22 mouse cellular contexts compared by ENCODE assay signal in genomic region chr17:47444113-47444512, GRCm38 (mm10). TPM values are rescaled to one million over a fixed set of nuclear protein-coding genes. Genes with fewer than 3 reads are reported as not detected.
DNase-seq lines count a peak whose midpoint lies in the region; ATAC-seq and TF ChIP-seq lines count a peak whose summit lies in the region.
"Had no signal": no experiment of that assay in that cellular context is flagged by ENCODE, and none has a peak within 500 bp of the region (broad histone marks: within the 10 kb centered on the region; RNA-seq: fewer than 3 reads in every experiment).

No protein-coding gene starts in this region.

- no peaks in the 10 kb centered on the region for H3K9me3 ChIP-seq in heart, embryonic 10.5 days
- no peaks in the 10 kb centered on the region for H3K9me3 ChIP-seq in heart, postnatal 0 days (replicated peaks; ENCODE audit: control insufficient read depth, low read length)
- H3K9me3 ChIP-seq: embryonic facial prominence, embryonic 13.5 days; forebrain, embryonic 15.5 days; liver, embryonic 13.5 days; stomach, embryonic 15.5 days had no signal

- DNase-seq in heart, embryonic 10.5 days (ENCODE audit: low spot score), result no peak
- DNase-seq in heart, postnatal 25 days (ENCODE audit: low spot score), result no peak
- no peak for DNase-seq in heart, postnatal 0 days (ENCODE audit: low spot score)
- no peak for DNase-seq in heart, postnatal 14 days
- DNase-seq in lung, adult 18-20 months, result peak; percentile 43 to 69
- no peak for DNase-seq in lung, postnatal 10 days
- DNase-seq in lung, postnatal 36 days, result peak; percentile 69
- DNase-seq in frontal cortex, postnatal 10 days (ENCODE audit: low spot score in 2 of 2), result no peak
- DNase-seq: adrenal gland, postnatal 25 days; cerebellum, adult 11-12 months; cerebellum, postnatal 14 days; gastrocnemius, postnatal 36 days; kidney, postnatal 25 days; liver, embryonic 13.5 days; retina, postnatal 1 day had no signal

- peak overlapping the region; percentile 76 for H3K27ac ChIP-seq in heart, embryonic 10.5 days
- peak overlapping the region; percentile 64 for H3K27ac ChIP-seq in heart, postnatal 0 days (ENCODE audit: low read depth)
- H3K27ac ChIP-seq: embryonic facial prominence, embryonic 13.5 days; forebrain, embryonic 15.5 days; hindbrain, embryonic 14.5 days; liver, embryonic 13.5 days; stomach, embryonic 15.5 days had no signal

- TF ChIP-seq CTCF in heart, postnatal 0 days (IDR thresholded peaks at IDR 0.05; ENCODE audit: low read depth), result no peak

- peaks cover 91% of the 10 kb centered on the region for H3K4me1 ChIP-seq in heart, embryonic 10.5 days
- peaks cover 51% of the 10 kb centered on the region for H3K4me1 ChIP-seq in heart, postnatal 0 days (ENCODE audit: control insufficient read depth, insufficient read depth)

- no peaks in the 10 kb centered on the region for H3K36me3 ChIP-seq in heart, embryonic 10.5 days
- H3K36me3 ChIP-seq in heart, postnatal 0 days (replicated peaks; ENCODE audit: control insufficient read depth, insufficient read depth, low read length), result no peaks in the 10 kb centered on the region
- H3K36me3 ChIP-seq: embryonic facial prominence, embryonic 13.5 days; forebrain, embryonic 15.5 days; liver, embryonic 13.5 days; stomach, embryonic 15.5 days had no signal

- H3K4me2 ChIP-seq in heart, postnatal 0 days (ENCODE audit: low read depth, low read length), result no peak overlapping the region
- H3K4me2 ChIP-seq: embryonic facial prominence, embryonic 13.5 days; forebrain, embryonic 15.5 days; hindbrain, embryonic 14.5 days; liver, embryonic 13.5 days; stomach, embryonic 15.5 days had no signal

- whole genome bisulfite sequencing in heart, embryonic 10.5 days, result 49% methylated on average over 6 of the region's 6 CpGs
- WGBS in heart, postnatal 0 days, result 49% methylated on average over 6 of the region's 6 CpGs

- intact Hi-C loops in heart, postnatal 25 days (cut with DNase I), result no loop called here
- intact Hi-C loops in heart, postnatal 14 days (cut with DNase I), result no loop called here

- 0 out of 2 replicates have a peak, but pooled peaks cover 3% of the 10 kb centered on the region for H3K27me3 ChIP-seq in heart, embryonic 10.5 days (ENCODE audit: insufficient read depth, poor library complexity, severe bottlenecking)
- no peaks in the 10 kb centered on the region for H3K27me3 ChIP-seq in heart, postnatal 0 days (ENCODE audit: control insufficient read depth, insufficient read depth, low read length)
- H3K27me3 ChIP-seq: liver, embryonic 13.5 days; stomach, embryonic 15.5 days had no signal

- TF ChIP-seq EP300 in heart, postnatal 0 days (IDR thresholded peaks at IDR 0.05; ENCODE audit: low read depth), result no peak

- peak overlapping the region; percentile 38 for H3K9ac ChIP-seq in heart, postnatal 0 days (replicated peaks; ENCODE audit: low read depth, low read length)
- H3K9ac ChIP-seq: embryonic facial prominence, embryonic 13.5 days; forebrain, embryonic 15.5 days; hindbrain, embryonic 14.5 days; liver, embryonic 13.5 days; stomach, embryonic 15.5 days had no signal

- no peak overlapping the region for H3K4me3 ChIP-seq in heart, embryonic 10.5 days
- no peak overlapping the region for H3K4me3 ChIP-seq in heart, postnatal 0 days (ENCODE audit: low read depth, low read length)
- H3K4me3 ChIP-seq: embryonic facial prominence, embryonic 13.5 days; forebrain, embryonic 15.5 days; liver, embryonic 13.5 days; stomach, embryonic 15.5 days had no signal

- ATAC-seq in heart, postnatal 0 days (ENCODE audit: insufficient read depth, low read depth), result no peak
- ATAC-seq: forebrain, embryonic 15.5 days had no signal

RNA-seq across cellular contexts. Expression of gene 1700001C19Rik, which starts 6.9 kb away (rescaled TPM):
- 0.63 and 1.3 TPM in 2 replicates for polyA plus RNA-seq in heart, embryonic 10.5 days (2016; fragmentation: Nextera tagmentation; extraction: Ambion mirVana)
- not detected for total RNA-seq in heart, postnatal 25 days (2021)
- 3.4 TPM in 1 of 2 replicates, not detected in the other for total RNA-seq in heart, postnatal 0 days (2014; rRNA removed; ENCODE audit: low replicate concordance)
- polyA plus RNA-seq in heart, postnatal 0 days (2015; fragmentation: Nextera tagmentation; extraction: Ambion mirVana), result 1.1 and 1.4 TPM in 2 replicates
- total RNA-seq in heart, postnatal 14 days (2021), result not detected
- total RNA-seq: adrenal gland, postnatal 25 days; gastrocnemius, postnatal 36 days; left cerebral cortex, postnatal 36 days; MEL had no signal

RNA-seq across cellular contexts. Expression of gene AI661453, which starts 7.7 kb away (rescaled TPM):
- 0.99 and 1.1 TPM in 2 replicates for polyA plus RNA-seq in heart, embryonic 10.5 days (2016; fragmentation: Nextera tagmentation; extraction: Ambion mirVana)
- 1 to 10 TPM in 1 of 2 experiments, under 1 TPM in 1; 0.96 to 2.0 TPM for total RNA-seq in heart, postnatal 25 days (2021)
- 1.3 and 1.8 TPM in 2 replicates for total RNA-seq in heart, postnatal 0 days (2014; rRNA removed; ENCODE audit: low replicate concordance)
- polyA plus RNA-seq in heart, postnatal 0 days (2015; fragmentation: Nextera tagmentation; extraction: Ambion mirVana), result 0.92 and 1.0 TPM in 2 replicates
- total RNA-seq in heart, postnatal 14 days (2021), result 1 to 10 TPM; 1.8 to 2.1 TPM
- total RNA-seq: MEL had no signal

RNA-seq across cellular contexts. Expression of gene Guca1a, which starts 43.7 kb away (rescaled TPM):
- 2.3 and 3.6 TPM in 2 replicates for polyA plus RNA-seq in heart, embryonic 10.5 days (2016; fragmentation: Nextera tagmentation; extraction: Ambion mirVana)
- total RNA-seq in heart, postnatal 25 days (2021), result under 1 TPM in 1 of 2 experiments, not detected in 1; 0.39 TPM
- total RNA-seq in heart, postnatal 0 days (2014; rRNA removed; ENCODE audit: low replicate concordance), result not detected in 2 replicates
- polyA plus RNA-seq in heart, postnatal 0 days (2015; fragmentation: Nextera tagmentation; extraction: Ambion mirVana), result 0.86 and 1.0 TPM in 2 replicates
- total RNA-seq in heart, postnatal 14 days (2021), result under 1 TPM in 1 of 2 experiments, not detected in 1; 0.44 TPM
- total RNA-seq: gastrocnemius, postnatal 36 days; midbrain, postnatal 0 days had no signal

RNA-seq across cellular contexts. Expression of gene Taf8, which starts 58.0 kb away (rescaled TPM):
- polyA plus RNA-seq in heart, embryonic 10.5 days (2016; fragmentation: Nextera tagmentation; extraction: Ambion mirVana), result 23.0 and 28.5 TPM in 2 replicates
- total RNA-seq in heart, postnatal 25 days (2021), result 10 to 100 TPM in 1 of 2 experiments, 1 to 10 TPM in 1; 10.0 to 11.4 TPM
- 14.7 and 26.4 TPM in 2 replicates for total RNA-seq in heart, postnatal 0 days (2014; rRNA removed; ENCODE audit: low replicate concordance)
- polyA plus RNA-seq in heart, postnatal 0 days (2015; fragmentation: Nextera tagmentation; extraction: Ambion mirVana), result 11.5 and 11.9 TPM in 2 replicates
- 10 to 100 TPM; 14.9 to 15.6 TPM for total RNA-seq in heart, postnatal 14 days (2021)

RNA-seq across cellular contexts. Expression of gene Guca1b, which starts 58.9 kb away (rescaled TPM):
- 3.2 and 4.7 TPM in 2 replicates for polyA plus RNA-seq in heart, embryonic 10.5 days (2016; fragmentation: Nextera tagmentation; extraction: Ambion mirVana)
- total RNA-seq in heart, postnatal 25 days (2021), result under 1 TPM; 0.36 to 0.65 TPM
- total RNA-seq in heart, postnatal 0 days (2014; rRNA removed; ENCODE audit: low replicate concordance), result not detected in 2 replicates
- polyA plus RNA-seq in heart, postnatal 0 days (2015; fragmentation: Nextera tagmentation; extraction: Ambion mirVana), result 0.32 and 0.38 TPM in 2 replicates
- under 1 TPM; 0.26 to 0.46 TPM for total RNA-seq in heart, postnatal 14 days (2021)
- total RNA-seq: midbrain, postnatal 0 days had no signal

Comparison
In these comparisons a context has a peak if more than half of its experiments do, and no peak if none do; other contexts are left out.
1. DNase-seq: peak in lung, adult 18-20 months (2 of 2) and lung, postnatal 36 days (single experiment); none in heart, embryonic 10.5 days (single experiment), heart, postnatal 25 days (single experiment), heart, postnatal 0 days (single experiment), heart, postnatal 14 days (0 of 2), lung, postnatal 10 days (single experiment) and frontal cortex, postnatal 10 days (0 of 2).